Mouse (Mus musculus) mature B cell (primary cell): ENCODE results near the gene Hid1.
"Not testable (repeated sequence)": the region's sequence is repeated elsewhere in the genome, so short reads cannot be mapped to it uniquely, and the experiment has no call there.

Experiments
- in situ Hi-C: fragments of 300-500 bp; cut with MboI; formaldehyde crosslinking; loops from 2 replicates; pipeline ENCODE4 v1.14.3; 2019

Hid1 gene

DNA sequence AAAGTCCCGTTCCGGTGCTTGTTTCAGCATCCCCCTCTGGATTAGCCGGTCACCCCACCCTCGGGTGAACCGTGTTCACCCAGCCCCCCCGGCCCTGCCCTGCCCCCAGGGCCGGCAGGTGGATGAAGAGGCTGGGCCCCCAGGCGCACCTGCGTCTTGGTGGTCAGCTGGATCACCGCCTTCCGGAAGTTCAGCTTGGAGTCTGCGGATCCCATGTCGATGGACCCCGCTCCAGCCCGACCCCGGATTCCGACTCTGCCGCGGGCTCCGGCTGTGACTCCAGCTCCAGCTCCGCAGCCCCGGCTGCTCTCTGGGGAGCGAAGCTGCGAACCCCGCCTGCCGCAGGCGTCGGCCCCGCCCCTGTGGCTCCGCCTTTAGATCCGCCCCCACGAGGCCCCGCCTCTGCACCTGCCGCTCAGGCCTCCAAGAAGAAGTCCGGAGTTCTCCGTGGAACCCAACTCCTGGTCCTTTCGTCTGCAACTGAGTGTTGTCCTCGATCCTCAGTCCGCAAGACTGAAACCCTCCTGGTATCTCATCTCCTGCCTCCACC lies at the start of gene Hid1:
Gene Hid1, minus strand, starts transcription at position 362 of the 550 bp plus-strand sequence.
- in situ Hi-C loops, result no loop called here

DNA sequence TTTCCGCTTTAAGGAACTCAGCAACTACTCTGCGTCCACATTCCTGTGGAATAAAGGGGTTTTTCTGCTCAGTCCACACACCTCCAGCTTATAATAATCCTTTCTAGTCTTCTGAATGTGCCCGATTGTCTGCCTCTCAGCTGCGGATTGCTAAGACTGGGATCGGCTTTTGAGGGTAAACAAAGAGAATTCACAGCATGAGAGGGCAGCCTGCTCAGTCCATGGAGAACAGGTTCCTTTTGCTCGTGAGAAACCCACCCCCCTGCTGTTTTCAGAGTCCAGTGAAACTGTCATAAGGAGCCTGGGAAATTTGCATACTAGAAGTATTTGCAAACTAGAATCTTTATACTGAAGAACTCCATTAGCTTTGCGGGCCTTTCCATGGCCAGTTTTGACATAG lies 42.0 kb upstream of the Hid1 start:
- in situ Hi-C loops, result no loop called here

DNA sequence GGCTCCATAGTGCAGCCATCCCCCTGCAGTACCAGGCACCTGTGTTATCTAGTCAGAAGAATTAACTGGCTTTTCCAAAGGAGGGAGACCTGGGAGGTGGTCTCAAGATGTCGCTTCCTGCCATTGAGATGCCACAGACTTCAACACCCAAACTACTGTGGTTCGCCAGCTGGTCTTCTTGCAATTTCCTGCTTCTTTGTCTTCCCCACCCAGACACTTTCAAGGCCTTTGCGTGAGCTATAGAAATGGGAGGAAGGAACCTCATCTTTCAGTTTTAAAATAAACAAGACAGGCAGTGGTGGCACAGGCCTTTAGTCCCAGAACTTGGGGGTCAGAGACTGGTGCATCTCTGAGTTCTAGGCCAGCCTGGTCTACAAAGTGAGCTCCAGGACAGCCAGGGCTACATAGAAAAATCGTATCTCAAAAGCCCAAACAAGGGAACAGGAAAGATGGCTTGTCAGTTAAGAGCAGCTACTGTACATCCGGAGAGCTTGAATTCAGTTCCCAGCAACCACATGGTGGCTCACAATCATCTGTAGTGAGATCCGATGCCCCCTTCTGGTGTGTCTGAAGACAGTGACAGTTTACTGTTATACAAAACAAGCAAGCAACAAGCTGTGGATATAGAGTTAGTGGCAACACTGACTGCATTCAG lies 40.8 kb upstream of the Hid1 start:
- in situ Hi-C loops, result no loop called here

DNA sequence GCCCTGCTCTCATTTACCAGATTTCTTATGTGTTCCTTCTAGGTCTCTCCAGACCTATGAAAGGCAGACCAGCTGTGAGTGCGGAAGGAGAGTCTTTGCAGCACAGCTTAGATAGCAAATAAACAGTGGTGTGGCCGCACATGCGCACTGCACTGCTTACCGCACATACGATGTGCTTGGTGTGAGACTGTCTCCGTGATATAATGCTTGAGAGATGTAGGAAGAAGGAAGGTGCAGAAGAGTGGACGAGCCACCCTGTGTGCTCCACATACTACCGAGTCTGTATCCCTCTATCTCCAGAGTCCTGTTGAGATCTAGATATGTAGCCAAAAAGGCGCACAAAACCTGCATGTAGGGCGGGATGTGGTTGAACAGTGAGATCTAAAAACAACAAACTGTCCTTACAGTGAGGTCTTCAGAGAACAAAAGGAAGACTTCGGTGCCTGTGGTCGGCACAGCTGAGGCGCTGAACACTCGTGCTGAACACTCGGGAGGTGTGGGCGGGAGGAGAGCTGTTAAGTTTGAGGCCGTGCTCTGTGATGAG lies 39.4 kb upstream of the Hid1 start:
- in situ Hi-C loops, result no loop called here

DNA sequence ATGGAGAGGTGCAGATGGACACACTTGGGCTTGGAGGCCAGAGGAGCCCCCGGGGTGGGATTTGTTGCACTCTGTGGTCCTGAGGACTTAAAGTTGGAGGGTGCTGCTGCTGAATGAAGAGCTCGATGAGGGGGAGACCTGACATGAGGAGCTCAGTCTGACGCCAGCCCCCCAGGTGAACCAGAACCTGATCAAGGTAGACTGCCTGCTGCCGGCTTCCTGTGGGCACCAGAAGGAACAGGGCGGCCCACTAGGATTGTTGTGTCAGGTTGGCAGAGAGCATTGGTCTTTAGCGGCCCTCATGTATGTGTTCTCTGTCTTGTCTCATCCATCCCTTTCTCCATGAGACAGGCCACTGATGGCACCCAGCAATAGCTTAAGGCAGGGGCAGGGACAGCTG lies 38.2 kb upstream of the Hid1 start:
- in situ Hi-C loops, result no loop called here

DNA sequence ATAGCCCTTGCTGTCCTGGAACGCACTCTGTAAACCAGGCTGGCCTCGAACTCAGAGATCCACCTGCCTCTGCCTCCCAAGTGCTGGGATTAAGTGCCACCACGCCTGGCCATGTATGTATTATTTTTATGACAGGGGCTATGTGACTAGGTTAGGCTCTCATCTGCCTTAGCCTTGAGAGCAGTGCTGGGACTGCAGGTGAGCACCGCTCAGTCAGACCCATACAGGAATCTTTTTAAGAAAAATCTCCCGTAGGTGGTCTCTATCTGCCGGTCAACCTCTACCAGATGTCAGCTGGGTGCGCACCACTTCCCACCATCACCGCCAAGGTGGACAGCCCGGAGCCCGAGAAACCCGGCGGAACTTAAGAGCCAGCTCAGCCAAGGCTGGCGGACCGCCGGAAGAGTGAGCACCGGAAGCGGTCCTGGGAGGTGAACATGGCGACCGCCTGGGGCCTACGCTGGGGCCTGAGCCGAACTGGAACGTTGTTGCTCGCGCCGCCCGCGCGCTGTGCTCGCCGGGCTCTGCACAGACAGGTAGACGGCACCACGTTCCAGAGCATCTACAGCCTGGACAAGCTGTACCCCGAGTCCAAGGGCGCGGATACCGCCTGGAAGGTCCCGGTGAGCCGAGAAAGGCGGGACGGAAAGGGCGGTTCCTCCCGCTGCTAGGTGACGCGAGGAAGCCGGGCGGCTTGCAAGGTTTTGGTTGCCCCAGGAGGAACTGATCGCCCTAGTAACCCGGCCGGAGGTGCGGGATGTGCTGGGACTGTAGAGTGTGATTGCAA lies 36.0 kb upstream of the Hid1 start, which contains the start of gene Mrpl58:
Gene Mrpl58, plus strand, starts transcription at position 415 of the 787 bp plus-strand sequence.
- in situ Hi-C loops, result no loop called here

DNA sequence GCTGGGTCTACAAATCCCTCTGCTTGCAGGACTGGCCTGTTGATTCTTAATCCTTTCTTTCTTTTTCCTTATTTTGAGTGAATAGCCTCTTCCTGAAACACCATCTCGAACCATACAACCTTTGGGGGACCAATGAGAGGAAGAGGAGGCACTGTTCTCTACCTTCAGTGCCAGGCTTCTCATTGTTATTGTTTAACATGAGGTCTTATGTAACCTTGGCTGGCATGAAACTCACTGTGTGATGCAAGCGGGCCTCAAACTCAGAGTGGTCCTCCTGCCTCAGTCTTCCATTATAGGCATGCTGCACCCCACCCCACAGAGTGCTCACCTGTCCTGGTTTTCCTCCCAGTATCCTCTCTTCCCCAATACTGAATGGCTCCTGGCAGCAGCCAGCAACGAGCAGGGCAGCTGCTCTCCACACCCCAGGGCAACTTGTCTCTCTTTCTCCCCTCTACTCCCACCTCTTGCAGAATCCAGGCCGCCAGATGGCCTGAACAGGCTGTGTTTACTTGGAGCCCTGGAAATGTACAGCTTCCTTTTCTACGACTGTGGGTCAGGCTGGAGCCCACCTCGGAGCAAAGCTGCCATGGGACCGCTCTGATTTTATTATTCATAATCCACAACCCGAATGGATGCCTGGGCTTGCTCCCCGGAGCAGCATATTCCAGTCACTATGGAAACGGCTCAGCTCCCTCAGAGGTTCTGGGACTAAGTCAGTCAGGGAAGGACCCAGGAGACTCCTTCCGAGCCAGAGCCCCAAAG lies 33.3 kb upstream of the Hid1 start:
- in situ Hi-C loops, result no loop called here

DNA sequence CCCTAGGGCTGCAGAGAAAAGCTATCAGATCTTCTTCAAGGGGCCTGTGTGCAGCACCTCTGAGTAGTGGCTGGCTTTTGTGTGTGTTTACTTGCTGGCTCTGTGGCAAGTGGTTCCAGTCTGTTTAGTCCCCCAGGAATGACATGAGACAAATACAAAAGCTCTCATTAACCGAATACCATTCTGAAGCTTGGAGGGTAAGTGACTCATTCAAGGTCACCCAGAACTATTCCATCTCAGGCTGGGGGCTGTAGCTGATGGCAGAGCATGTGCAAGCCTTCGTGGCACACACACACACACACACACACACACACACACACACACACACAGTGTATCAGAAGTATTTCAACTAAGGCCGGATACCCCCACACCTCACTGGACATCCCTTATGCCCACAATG lies 32.6 kb upstream of the Hid1 start:
- in situ Hi-C loops, result no loop called here

DNA sequence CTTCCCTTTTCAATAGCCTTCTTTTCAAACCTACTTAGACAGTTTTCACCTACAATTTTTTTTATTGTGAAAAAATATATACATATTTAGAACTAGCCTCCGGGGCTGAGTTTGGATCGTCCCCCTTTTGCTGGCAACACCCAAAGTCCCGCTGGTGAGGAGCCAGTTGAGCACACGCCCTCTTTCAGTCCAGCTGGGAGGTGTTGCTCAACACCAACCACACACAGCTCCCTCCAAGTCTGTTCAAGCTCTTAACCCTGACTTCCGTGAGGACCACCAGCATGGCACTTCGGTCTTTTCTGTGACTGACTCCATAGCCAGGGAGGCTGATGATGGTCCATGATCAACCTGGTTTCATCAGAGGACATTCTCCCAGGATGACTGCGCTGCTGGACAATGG lies 30.5 kb upstream of the Hid1 start:
- in situ Hi-C loops, result no loop called here

DNA sequence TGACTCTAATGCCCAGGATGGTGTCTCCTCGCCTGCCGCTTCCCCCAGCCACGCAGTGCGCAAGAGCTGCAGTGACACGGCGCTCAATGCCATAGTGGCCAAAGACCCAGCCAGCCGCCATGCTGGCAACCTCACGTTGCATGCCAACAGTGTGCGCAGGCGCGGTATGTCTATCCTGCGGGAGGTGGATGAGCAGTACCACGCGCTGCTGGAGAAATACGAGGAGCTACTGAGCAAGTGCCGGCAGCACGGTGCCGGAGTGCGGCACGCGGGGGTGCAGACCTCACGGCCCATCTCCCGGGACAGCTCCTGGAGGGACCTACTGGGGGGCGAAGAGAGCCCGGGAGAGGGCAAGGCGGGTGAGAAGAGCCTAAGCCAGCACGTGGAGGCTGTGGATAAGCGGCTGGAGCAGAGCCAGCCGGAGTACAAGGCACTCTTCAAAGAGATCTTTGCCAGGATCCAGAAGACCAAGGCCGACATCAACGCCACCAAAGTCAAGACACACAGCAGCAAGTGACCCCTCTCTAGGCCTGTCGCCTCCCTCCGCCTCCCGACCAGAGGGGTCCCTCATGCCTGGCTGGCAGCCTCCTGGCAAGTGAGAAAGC lies 26.3 kb upstream of the Hid1 start:
- in situ Hi-C loops, result no loop called here

DNA sequence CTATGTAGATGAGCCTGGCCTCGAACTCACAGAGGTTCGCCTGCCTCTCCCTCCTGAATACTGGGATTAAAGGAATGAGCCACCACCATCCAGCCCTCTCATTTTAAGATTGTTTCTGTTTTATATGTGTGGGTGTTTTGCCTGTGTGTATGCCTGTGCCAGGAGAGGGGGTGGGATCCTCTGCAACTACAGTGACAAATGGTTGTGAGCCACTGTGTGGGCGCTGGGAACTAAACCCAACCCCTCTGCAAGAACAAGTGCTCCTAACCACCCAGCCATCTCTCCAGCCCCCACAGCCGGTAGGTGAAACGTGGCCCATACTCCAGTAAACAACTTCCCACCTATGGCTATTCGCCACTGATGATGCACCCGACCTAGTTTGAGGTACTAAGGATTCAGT lies 23.8 kb upstream of the Hid1 start:
- in situ Hi-C loops, result no loop called here

DNA sequence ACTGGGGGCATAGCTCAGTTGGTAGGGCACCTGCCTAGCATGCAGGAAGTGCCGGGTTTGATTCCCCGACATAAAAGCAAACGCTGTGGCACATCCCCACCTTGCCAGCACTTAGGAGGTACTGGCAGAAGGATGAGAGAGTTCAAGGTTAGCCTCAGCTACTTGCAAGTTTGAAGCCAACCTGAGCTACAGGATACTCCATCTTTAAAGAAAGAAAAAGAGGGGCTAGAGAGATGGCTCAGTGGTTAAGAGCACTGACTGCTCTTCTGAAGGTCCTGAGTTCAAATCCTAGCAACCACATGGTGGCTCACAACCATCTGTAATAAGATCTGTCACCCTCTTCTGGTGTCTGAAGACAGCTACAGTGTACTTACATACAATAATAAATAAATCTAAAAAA lies 19.3 kb upstream of the Hid1 start:
- in situ Hi-C loops, result not testable (repeated sequence)

DNA sequence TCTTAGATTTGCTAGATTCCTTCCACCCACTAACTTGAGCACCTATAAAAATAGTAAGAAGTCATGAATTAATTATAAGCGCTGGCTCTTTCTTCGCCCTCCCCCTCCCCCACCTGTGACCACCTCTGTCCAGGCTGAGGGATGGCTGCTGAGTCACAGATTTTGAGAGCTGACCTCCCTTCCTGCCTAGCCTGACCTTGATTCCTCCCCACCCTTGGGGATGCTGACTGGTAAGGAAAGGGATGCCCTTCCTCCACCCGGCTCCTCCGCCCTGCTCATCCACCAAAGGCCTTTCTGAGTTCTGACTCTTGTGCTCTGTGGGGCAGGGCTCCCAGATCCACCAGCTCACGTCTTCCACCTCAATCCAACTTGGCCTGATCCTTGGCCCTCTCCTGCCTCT lies 17.0 kb upstream of the Hid1 start:
- in situ Hi-C loops, result no loop called here

DNA sequence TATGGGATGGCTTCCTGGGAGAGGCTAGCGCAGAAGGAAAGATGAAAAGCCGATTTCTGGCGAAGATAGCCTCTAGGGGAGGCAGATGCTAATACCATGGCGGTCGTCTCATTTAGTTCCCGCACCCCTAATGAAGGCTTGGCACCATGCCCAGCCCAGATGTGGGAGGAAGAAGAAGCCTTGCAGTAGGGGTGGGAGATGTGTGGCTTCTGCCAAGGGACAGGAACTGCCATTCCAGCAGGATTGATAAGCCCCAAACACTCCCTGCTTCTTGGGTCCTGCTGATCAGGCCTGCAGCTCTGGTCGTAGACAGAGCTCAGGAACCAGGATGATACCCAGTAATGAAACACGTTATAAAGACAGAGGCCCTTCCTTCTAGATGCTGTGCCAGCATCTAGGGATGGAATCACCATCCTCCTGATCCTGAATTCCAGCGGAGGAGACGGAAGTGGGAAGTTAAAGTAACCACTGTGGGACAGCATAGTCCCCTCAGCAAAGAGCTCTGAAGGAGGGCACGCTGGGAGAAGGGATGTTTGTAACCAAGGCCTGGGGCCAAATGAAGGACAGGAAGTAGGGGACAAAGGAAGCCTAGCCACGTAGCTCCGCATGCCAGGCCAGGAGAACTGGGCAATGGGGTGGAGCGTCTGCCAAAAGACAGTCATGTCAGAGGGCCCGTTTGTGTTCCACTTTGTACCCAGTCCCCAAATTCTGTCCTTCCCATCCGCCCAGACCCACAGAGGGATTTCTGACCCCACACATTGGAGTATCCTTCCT lies 16.3 kb upstream of the Hid1 start:
- in situ Hi-C loops, result no loop called here

DNA sequence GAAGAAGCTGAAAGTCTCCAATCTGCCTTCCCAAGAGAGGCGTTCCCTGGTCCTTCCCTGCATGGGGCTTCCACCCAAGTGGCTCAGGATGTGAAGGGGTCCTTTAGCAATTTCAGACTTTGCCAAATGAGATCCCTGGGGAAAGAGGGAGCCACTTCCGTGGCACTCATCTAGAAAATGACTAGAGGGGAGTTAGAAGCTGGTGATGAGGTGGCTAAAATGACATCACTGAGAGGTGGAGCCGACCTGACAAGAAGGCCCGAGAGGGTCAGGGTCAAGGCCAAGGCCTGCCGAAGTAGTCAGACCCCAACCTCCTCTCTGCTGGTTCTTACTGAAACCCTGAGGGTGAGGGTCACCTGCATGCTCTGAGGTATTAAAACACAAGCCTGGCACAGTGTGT lies 15.3 kb upstream of the Hid1 start:
- in situ Hi-C loops, result no loop called here

DNA sequence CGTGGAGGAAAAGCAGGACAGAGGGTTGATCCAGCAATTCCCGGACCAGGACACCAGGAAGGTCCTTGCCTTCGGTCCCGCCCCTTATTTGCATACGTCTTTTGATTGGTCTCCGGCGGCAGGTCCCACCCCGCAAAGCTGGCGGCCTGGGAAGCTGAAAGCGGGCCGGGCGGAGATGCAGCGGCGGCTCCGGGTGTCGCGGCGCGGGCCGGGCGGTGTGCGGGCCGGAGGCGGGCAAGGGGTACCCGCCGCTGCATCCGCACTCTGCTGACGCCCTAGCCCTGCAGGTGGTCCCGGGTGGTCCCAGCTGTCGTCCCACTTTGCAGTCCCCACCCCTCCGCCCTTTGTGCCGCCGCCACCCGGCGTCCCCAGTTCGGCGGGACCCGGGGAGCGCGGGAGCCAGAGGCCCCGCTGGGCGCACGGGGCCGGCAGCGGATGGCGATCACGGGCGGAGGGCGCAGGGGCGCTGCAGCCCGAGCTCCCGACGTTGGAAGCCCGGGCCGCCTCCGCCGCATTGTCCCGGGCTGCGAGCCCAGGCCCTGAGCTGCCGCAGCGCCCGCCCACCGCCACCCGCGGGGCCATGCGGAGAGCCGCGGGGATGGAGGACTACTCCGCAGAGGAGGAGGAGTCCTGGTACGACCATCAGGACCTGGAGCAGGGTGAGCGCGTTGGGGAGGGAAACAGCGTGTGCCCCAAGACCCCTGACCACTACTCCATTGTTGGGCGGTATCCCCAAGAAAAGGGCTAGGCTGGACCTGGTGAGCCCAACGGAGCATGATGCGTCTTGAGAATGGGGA lies 14.4 kb upstream of the Hid1 start, which contains the start of gene Cdr2l:
Gene Cdr2l, plus strand, starts transcription at position 174 of the 797 bp plus-strand sequence.
- in situ Hi-C loops, result no loop called here

DNA sequence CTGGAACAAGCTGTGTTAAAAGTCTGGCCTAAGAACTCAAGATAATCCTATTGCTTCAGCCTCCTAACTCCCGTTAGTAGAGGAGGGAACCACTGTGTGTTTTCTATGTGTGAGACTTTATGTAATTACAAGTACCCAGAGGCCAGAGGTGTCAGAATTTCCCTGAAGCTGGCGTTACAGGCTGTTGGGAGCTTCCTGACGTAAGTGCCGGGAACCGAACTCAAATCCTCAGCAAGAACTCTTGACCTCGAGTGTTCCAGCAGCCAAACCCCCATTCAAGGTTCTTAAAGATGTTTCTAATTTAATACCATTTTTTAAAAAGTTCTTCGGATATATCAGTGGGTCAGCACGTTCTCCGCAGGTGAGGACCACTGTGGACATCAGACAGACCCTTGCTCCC lies 13.7 kb upstream of the Hid1 start:
- in situ Hi-C loops, result no loop called here

DNA sequence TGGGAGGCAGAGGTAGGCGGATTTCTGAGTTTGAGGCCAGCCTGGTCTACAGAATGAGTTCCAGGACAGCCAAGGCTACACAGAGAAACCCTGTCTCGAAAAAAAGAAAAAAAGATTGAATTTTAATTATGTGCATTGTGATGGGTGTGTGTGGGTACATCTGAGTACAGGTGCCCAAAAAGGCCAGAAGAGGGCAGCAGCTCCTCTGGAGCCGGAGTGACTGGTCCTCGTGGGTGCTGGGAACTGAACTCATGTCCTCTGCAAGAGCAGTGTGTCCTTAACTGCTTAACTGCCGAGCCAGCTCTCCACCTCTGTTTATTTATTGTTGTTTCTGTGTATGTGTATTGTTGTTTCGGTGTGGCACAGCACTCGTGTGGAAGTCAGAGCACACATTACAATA lies 10.3 kb upstream of the Hid1 start:
- in situ Hi-C loops, result no loop called here

DNA sequence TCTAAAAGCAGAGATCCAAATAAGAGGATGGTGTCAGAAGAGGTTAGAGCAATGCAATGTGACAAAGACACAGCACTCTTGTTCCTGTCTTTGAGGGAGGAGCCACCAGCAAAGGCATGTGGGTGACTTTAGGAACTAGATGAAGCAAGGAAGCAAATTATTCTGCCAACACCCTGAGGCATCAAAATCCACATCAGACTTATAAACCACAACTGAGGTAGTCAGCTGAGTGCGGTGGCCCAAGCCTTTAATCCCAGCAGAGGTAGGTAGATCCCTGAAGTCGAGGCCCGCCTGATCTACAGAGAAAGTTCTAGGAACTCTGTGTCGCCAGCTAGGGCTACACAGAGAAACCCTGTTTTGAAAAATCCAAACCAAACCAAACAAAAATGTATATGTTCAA lies 9.7 kb upstream of the Hid1 start:
- in situ Hi-C loops, result no loop called here

DNA sequence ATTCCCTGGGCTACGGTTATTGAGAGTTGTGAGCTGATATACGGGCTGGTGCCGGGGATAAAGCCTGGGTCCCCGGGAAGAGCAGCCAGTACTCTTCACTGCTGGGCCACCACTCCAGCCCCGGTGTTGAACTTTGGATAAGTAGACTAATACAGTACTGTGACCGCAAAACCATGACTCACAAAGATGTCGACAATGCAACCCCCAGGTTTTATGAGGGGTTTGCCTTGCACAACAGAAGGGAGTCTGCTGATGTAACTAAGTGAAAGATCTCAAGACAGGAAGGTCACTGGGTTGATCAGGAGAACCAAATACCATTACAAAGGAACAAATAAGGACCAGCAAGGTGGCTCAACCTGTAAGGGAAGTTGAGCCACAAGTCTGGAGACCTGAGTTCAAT lies 9.2 kb upstream of the Hid1 start:
- in situ Hi-C loops, result no loop called here
